Mouse (Mus musculus) intestine, embryonic 16.5 days (tissue): ENCODE measurements at regions not wholly inside any gene's neighbourhood (a gene's known extent, or its start where the extent isn't known, plus 50 kb on each side); places are given as distances from the start of the nearest gene placed in this dataset.

Experiments
- ATAC-seq: fragments of 200-750 bp; cut with Nextera tagmentation; 2 replicates; pipeline ENCODE4 v1.8.0; 2017; ENCODE audit warnings: moderate TSS enrichment, moderate library complexity
- H3K27ac ChIP-seq: fragments of 300-500 bp; sonication (generic); 2 replicates; pipeline ENCODE4 v1.5.1; 2014; ENCODE audit warnings: mild to moderate bottlenecking, low read length
- H3K27me3 ChIP-seq: fragments of 300-500 bp; sonication (generic); replicated peaks from 2 replicates; pipeline ENCODE4 v1.6.1; 2014; ENCODE audit warnings: low read length, control low read depth, mixed read lengths; ENCODE audit not compliant: control insufficient read depth, insufficient read depth
- H3K36me3 ChIP-seq: fragments of 300-500 bp; sonication (generic); 2 replicates; pipeline ENCODE4 v1.6.1; 2014; ENCODE audit warnings: low read length, control low read depth; ENCODE audit not compliant: control insufficient read depth, insufficient read depth
- H3K4me1 ChIP-seq: fragments of 300-500 bp; sonication (generic); 2 replicates; pipeline ENCODE4 v1.6.1; 2014; ENCODE audit warnings: low read length, control low read depth, mixed read lengths; ENCODE audit not compliant: control insufficient read depth, insufficient read depth
- H3K4me2 ChIP-seq: fragments of 300-500 bp; sonication (generic); 2 replicates; pipeline ENCODE4 v1.6.1; 2014; ENCODE audit warnings: low read depth, low read length, control low read depth
- H3K4me3 ChIP-seq: fragments of 300-500 bp; sonication (generic); 2 replicates; pipeline ENCODE4 v1.5.1; 2014; ENCODE audit warnings: mild to moderate bottlenecking, low read length
- H3K9ac ChIP-seq: fragments of 300-500 bp; sonication (generic); 2 replicates; pipeline ENCODE4 v1.6.1; 2014; ENCODE audit warnings: low read depth, low read length
- H3K9me3 ChIP-seq: fragments of 300-500 bp; sonication (generic); 2 replicates; pipeline ENCODE4 v1.6.1; 2016; ENCODE audit warnings: low read length, control low read depth; ENCODE audit not compliant: control insufficient read depth
- WGBS: fragments of 180-500 bp; shearing (Covaris S2); extraction: QIAGEN DNeasy Blood & Tissue Kit; methylation state at CpG from one replicate; pipeline ENCODE4 v1.1.7; 2014; 5-methylcytosine and 5-hydroxymethylcytosine counted together

DNA sequence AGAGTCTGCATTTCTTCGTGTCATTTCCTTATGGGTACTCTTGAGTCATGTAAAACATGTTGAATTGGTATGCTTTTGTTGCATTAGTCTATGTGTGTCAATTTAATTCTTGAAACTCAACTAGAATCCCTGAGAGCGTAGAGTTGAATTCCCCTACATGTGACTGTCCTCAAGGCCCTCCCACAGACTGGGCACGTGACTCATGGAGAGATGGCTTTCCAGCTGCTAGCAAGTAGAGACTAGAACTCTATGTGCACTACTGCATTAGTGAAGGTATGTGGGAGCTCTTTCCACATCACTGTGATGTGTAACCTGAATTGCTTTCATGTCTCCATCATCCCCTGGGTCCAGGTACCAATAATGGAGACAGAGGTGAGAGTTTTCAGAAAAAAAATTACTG is 182.3 kb upstream of the Ankrd55 start:
- H3K4me1 ChIP-seq = peaks cover 7% of the 10 kb centered on the region; the same call in 1 of the 2 replicates
- H3K9ac ChIP-seq = no peak overlapping the region
- H3K27ac ChIP-seq = no peak overlapping the region
- no peak for ATAC-seq
- H3K4me3 ChIP-seq = no peak overlapping the region
- H3K27me3 ChIP-seq = no peaks in the 10 kb centered on the region
- H3K4me2 ChIP-seq = no peak overlapping the region
- no peaks in the 10 kb centered on the region for H3K9me3 ChIP-seq
- no peaks in the 10 kb centered on the region for H3K36me3 ChIP-seq
- WGBS = 86% methylated on average over 3 of the region's 3 CpGs

DNA sequence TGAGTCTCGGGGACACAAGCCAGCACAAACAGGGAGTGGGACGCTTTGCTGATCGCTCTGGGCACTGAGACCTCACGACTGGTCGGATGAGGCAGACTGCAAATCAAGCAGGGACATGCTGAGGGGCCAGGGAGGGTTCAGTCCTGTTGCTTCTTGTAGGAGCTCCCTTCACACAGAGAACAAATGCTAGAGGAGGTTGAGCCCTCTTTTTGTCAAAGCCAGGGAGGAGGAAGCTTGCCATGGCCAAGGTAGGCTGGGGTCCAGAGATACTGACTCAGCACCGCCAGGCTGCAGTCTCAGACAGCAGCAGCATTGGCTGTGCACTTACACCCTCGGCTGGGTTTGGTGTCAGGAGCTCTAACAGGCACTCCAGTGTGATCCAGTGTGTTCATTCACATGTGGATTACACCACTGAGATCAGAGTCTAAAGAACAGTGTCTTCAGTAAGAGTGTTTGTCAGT is 173.5 kb upstream of the Ankrd55 start:
- 81% methylated on average over 7 of the region's 7 CpGs for WGBS
- Histone ChIP-seq H3K4me1 (0 out of 2 replicates have a peak, but pooled peaks cover 4% of the 10 kb centered on the region), H3K4me3 (no peak overlapping the region), H3K36me3 (no peaks in the 10 kb centered on the region), H3K27me3 (no peaks in the 10 kb centered on the region), H3K9me3 (no peaks in the 10 kb centered on the region), H3K27ac (no peak overlapping the region), H3K9ac (no peak overlapping the region), H3K4me2 (no peak overlapping the region)
- ATAC-seq = no peak

DNA sequence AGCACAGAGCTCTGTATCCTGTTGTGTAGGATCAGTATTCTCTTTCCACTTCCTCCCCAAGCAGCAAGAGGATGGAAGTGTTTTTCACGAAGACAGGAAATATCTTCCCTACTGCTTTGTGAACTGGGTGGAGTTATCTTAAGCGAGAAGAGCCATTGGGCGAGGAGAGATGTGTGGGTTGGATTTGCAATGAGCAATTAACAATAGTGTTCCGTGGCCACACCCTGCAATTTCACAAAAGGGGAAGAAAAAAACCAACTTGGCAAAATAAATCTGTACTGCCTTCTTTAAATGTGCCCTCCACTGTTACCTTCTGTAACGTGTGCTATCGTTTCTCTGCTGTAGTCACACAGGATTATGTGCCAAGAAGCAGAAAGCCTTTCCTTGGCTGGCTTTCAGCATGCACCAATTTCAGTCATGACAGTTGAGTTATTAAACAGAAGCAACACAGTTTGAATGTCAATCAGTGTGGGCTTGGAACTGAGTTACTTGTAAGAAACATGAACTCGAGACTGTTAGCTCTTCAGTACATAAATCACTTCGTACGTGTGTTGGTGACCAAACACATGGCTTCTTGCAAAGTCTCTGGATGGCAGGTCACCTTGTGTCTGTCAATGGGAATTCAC is 172.0 kb upstream of the Ankrd55 start:
- Histone ChIP-seq H3K4me1 (0 out of 2 replicates have a peak, but pooled peaks cover 6% of the 10 kb centered on the region), H3K4me3 (no peak overlapping the region), H3K27ac (no peak overlapping the region), H3K9ac (no peak overlapping the region), H3K4me2 (no peak overlapping the region), H3K27me3 (no peaks in the 10 kb centered on the region), H3K9me3 (no peaks in the 10 kb centered on the region), H3K36me3 (no peaks in the 10 kb centered on the region)
- no peak for ATAC-seq
- 64% methylated on average over 9 of the region's 9 CpGs for WGBS

DNA sequence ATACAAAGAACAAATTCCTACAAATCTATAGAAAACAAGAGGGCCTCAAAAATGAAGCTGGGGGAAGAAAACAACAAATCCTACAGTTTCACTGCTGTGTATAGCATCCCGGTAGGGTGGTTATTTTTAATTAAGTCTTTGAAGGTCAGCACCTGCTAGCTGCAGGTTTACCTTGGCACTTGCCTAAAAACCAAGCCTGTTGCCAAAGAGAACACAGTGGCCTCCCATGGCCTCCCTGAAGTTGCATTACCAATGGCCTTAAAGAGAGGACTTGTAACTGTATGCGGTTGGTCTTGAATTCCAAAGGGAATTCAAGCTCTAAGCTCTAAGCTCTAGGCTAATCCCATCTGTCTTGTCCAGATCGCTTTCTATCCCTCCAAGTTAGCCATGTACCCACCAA is 169.7 kb upstream of the Ankrd55 start:
- Histone ChIP-seq H3K9ac (no peak overlapping the region), H3K27me3 (no peaks in the 10 kb centered on the region), H3K9me3 (no peaks in the 10 kb centered on the region), H3K4me1 (0 out of 2 replicates have a peak, but pooled peaks cover 6% of the 10 kb centered on the region), H3K27ac (no peak overlapping the region), H3K4me2 (no peak overlapping the region), H3K4me3 (no peak overlapping the region), H3K36me3 (no peaks in the 10 kb centered on the region)
- WGBS = 94% methylated on average over 3 of the region's 3 CpGs
- ATAC-seq = no peak

DNA sequence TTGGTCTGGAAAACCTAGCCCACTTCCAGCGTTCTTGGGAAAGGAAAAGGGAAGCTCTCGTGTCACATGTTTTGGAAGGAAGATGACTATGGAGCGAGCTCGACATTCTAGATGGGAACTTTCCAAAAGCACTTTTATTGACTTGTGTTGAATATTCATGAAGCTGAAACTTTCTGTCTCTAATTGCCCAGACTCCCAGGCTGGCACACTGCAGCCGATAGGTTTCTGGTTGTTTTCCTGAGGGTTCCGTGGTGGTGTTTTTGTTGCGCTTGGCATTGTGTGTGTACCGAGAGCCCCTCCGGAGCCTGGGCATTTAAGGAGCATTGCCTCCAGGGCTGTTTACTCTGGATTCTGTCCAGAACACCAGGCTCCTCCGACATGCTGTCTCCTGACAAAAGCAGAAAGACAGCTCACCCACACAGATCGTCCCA is 168.6 kb upstream of the Ankrd55 start:
- Histone ChIP-seq H3K4me1 (0 out of 2 replicates have a peak, but pooled peaks cover 6% of the 10 kb centered on the region), H3K9me3 (no peaks in the 10 kb centered on the region), H3K4me3 (no peak overlapping the region), H3K27me3 (no peaks in the 10 kb centered on the region), H3K36me3 (no peaks in the 10 kb centered on the region), H3K9ac (no peak overlapping the region), H3K4me2 (no peak overlapping the region), H3K27ac (no peak overlapping the region)
- ATAC-seq = no peak
- WGBS = 52% methylated on average over 11 of the region's 11 CpGs

DNA sequence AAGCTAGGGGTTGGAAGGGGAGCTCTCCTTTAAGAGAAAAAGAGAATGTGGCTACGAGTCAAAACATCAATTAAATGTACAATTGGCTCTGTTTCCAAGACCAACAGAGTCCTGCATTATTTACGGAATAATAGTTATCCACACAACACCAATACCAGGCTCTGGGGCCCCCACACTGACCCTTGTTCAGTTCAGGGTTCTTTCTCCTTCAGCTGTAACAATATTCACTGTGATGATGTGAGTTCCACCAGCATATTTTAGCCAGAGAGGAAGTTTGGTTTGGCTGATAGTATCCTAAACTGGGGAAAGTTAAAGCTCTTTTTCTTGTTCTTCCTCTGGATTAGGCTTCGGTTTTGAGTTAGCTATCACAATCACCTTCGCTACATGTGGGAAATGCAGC is 167.9 kb upstream of the Ankrd55 start:
- Histone ChIP-seq H3K9ac (no peak overlapping the region), H3K36me3 (no peaks in the 10 kb centered on the region), H3K4me3 (no peak overlapping the region), H3K9me3 (no peaks in the 10 kb centered on the region), H3K27ac (no peak overlapping the region), H3K4me2 (no peak overlapping the region), H3K27me3 (no peaks in the 10 kb centered on the region), H3K4me1 (0 out of 2 replicates have a peak, but pooled peaks cover 6% of the 10 kb centered on the region)
- no peak for ATAC-seq
- 69% methylated on average over 4 of the region's 4 CpGs for WGBS

DNA sequence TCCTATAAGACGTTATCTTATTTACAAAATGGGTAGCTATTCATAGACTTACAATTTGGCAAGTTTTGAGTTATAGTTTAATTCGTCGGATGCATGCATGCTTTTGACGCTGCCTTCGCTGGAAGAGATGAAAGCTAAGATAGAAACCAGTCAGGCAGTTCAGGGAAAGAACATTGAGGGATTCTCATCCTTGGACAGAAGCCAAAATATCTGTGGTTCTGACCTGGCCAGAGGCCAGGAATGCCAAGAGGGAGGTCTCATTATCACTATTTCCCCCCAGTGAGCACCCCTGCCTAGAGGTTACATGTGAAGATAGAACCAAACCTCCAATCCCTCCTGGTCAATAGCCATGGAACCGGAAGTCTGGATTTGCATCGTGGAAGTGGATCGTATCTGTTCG is 167.1 kb upstream of the Ankrd55 start:
- WGBS = 76% methylated on average over 9 of the region's 9 CpGs

DNA sequence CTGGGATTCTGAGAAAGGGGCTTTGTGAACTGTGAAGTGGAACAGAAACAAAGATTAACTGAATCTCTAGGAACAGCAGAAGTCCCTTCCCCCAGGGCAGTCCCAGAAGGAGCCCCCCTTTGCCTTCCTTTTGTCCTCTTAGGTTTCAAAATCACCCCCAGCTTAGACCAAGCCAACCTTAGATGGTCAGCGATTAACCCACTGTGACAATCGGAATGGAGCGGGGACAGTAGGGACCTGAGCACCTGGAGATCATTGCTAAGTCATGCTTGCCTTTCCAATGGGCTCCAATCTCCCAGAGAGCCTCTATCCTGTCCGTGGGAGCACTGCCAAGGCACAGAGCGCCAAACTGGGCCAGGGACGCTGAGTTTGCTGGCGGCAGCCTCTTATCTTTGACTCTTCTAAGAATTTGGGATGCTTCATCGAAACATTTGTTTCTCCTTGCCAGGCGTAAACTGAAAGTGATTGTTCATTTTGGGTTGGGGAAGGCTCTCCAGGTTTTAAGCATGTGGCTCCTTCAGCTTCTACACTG is 165.3 kb upstream of the Ankrd55 start:
- H3K9ac ChIP-seq = no peak overlapping the region
- H3K27ac ChIP-seq = no peak overlapping the region
- H3K27me3 ChIP-seq = no peaks in the 10 kb centered on the region
- no peak overlapping the region for H3K4me2 ChIP-seq
- H3K4me3 ChIP-seq = no peak overlapping the region
- WGBS = 89% methylated on average over 9 of the region's 9 CpGs
- H3K36me3 ChIP-seq = no peaks in the 10 kb centered on the region
- H3K4me1 ChIP-seq = 0 out of 2 replicates have a peak, but pooled peaks cover 6% of the 10 kb centered on the region
- no peak for ATAC-seq
- H3K9me3 ChIP-seq = no peaks in the 10 kb centered on the region

More for the DNA sequence above, 167.1 kb upstream of the Ankrd55 start:
- no peaks in the 10 kb centered on the region for H3K27me3 ChIP-seq
- H3K4me2 ChIP-seq = no peak overlapping the region
- H3K4me3 ChIP-seq = no peak overlapping the region
- H3K36me3 ChIP-seq = no peaks in the 10 kb centered on the region
- H3K4me1 ChIP-seq = 0 out of 2 replicates have a peak, but pooled peaks cover 6% of the 10 kb centered on the region
- no peak for ATAC-seq
- no peak overlapping the region for H3K27ac ChIP-seq
- no peaks in the 10 kb centered on the region for H3K9me3 ChIP-seq
- H3K9ac ChIP-seq = no peak overlapping the region

DNA sequence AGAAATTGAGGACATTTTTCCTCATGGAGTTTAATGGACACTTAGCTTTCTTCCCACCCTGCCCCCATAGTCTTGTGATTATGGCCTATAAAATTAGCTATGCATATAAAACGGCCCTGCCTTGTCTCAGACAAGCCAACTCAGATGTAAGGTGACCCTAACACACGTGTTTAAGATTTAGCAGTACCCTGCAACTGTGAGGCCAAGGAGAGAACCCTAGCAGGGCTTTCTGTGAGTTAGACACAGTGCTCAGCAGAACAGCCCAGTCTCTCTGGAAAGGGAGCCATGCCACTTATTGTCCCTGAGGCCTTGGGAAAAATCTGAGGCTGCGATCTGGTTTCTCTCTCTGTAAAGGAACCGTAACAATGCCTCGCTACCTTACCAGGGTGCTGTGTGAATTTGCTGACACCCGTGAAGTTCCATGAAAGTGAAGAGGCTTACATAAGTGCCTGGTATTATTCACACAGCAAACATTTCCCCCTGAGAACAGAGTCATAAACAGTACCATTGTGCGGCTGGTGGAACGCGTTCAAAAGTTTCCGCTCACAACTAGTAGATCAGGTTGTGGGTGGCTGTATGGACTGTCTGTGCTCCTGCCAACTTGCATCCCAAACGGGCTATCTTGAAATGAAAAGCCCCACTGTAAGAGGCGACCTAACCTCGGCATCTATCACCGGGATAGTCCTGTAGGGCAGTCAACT is 162.3 kb upstream of the Ankrd55 start:
- Histone ChIP-seq H3K9ac (no peak overlapping the region), H3K36me3 (no peaks in the 10 kb centered on the region), H3K27me3 (no peaks in the 10 kb centered on the region), H3K4me3 (no peak overlapping the region), H3K4me2 (no peak overlapping the region), H3K4me1 (no peaks in the 10 kb centered on the region), H3K27ac (no peak overlapping the region), H3K9me3 (no peaks in the 10 kb centered on the region)
- no peak for ATAC-seq
- 74% methylated on average over 14 of the region's 14 CpGs for WGBS
